Mouse (Mus musculus) limb, embryonic 15.5 days (tissue): Measurements from ENCODE around the gene Lypd4. TPM values are rescaled to one million over a fixed set of nuclear protein-coding genes. Genes with fewer than 3 reads are reported as not detected.
"Not testable (repeated sequence)": the region's sequence is repeated elsewhere in the genome, so short reads cannot be mapped to it uniquely, and the experiment has no call there.

Source experiments
- ATAC-seq: fragments of 200-750 bp; cut with Nextera tagmentation; 2 replicates; pipeline ENCODE4 v1.8.0; 2017; ENCODE audit warnings: low read depth, moderate TSS enrichment; ENCODE audit not compliant: insufficient number of reproducible peaks, low FRiP score, low TSS enrichment
- H3K27ac ChIP-seq: fragments of 300-500 bp; sonication (generic); 2 replicates; pipeline ENCODE4 v1.5.1; 2015; ENCODE audit warnings: moderate library complexity, mild to moderate bottlenecking, inconsistent platforms
- H3K27me3 ChIP-seq: fragments of 300-500 bp; sonication (generic); 2 replicates; pipeline ENCODE4 v1.6.1; 2015; ENCODE audit warnings: inconsistent platforms
- H3K36me3 ChIP-seq: fragments of 300-500 bp; sonication (generic); 2 replicates; pipeline ENCODE4 v1.6.1; 2015; ENCODE audit warnings: inconsistent platforms
- H3K4me1 ChIP-seq: fragments of 300-500 bp; sonication (generic); 2 replicates; pipeline ENCODE4 v1.6.1; 2015; ENCODE audit warnings: inconsistent platforms
- H3K4me2 ChIP-seq: fragments of 300-500 bp; sonication (generic); 2 replicates; pipeline ENCODE4 v1.6.1; 2015; ENCODE audit warnings: mild to moderate bottlenecking, inconsistent platforms
- H3K4me3 ChIP-seq: fragments of 300-500 bp; sonication (generic); 2 replicates; pipeline ENCODE4 v1.5.1; 2015; ENCODE audit warnings: mild to moderate bottlenecking, inconsistent platforms
- H3K9ac ChIP-seq: fragments of 300-500 bp; sonication (generic); 2 replicates; pipeline ENCODE4 v1.6.1; 2015; ENCODE audit warnings: inconsistent platforms
- H3K9me3 ChIP-seq: fragments of 300-500 bp; sonication (generic); 2 replicates; pipeline ENCODE4 v1.6.1; 2016; ENCODE audit warnings: inconsistent platforms
- WGBS: fragments of 180-500 bp; shearing (Covaris S2); methylation state at CpG from one replicate; pipeline ENCODE4 v1.1.7; 2015; 5-methylcytosine and 5-hydroxymethylcytosine counted together
- polyA plus RNA-seq: library from polyadenylated mRNA; unstranded; fragments of >200 nt; fragmentation: Nextera tagmentation; extraction: Ambion mirVana; gene quantifications from 2 replicates; pipeline ENCODE4 v1.2.1, GENCODE M21; 2015

Gene Lypd4
- polyA plus RNA-seq, 1 experiment from 2014 or later: not detected

GRCm38 (mm10) chr7:24856460-24857120 lies 13.2 kb downstream of the Lypd4 start:
- ATAC-seq: no peak
- 45% methylated on average over 6 of the region's 6 CpGs for WGBS

GRCm38 (mm10) chr7:24853695-24854094 lies 16.0 kb downstream of the Lypd4 start:
- no peak for ATAC-seq
- Histone ChIP-seq H3K4me2 (no peak overlapping the region), H3K9ac (no peak overlapping the region), H3K27me3 (no peaks in the 10 kb centered on the region), H3K4me3 (no peak overlapping the region), H3K36me3 (no peaks in the 10 kb centered on the region), H3K4me1 (peaks cover 4% of the 10 kb centered on the region; the same call in 1 of the 2 replicates), H3K9me3 (no peaks in the 10 kb centered on the region), H3K27ac (no peak overlapping the region)
- WGBS: 38% methylated on average over 7 of the region's 7 CpGs

More at GRCm38 (mm10) chr7:24856460-24857120, 13.2 kb downstream of the Lypd4 start:
- Histone ChIP-seq H3K36me3 (no peaks in the 10 kb centered on the region), H3K4me3 (no peak overlapping the region), H3K4me2 (no peak overlapping the region), H3K4me1 (peaks cover 4% of the 10 kb centered on the region; the same call in 1 of the 2 replicates), H3K9ac (no peak overlapping the region), H3K27ac (no peak overlapping the region), H3K9me3 (no peaks in the 10 kb centered on the region), H3K27me3 (no peaks in the 10 kb centered on the region)

GRCm38 (mm10) chr7:24853233-24853563 lies 16.5 kb downstream of the Lypd4 start:
- Histone ChIP-seq H3K27me3 (no peaks in the 10 kb centered on the region), H3K27ac (no peak overlapping the region), H3K4me1 (peaks cover 4% of the 10 kb centered on the region; the same call in 1 of the 2 replicates), H3K36me3 (no peaks in the 10 kb centered on the region), H3K9me3 (no peaks in the 10 kb centered on the region), H3K9ac (no peak overlapping the region), H3K4me2 (no peak overlapping the region), H3K4me3 (no peak overlapping the region)
- ATAC-seq: no peak

- 78% methylated on average over 8 of the region's 8 CpGs for WGBS
These were observed 17.0 kb downstream of the Lypd4 start for GRCm38 (mm10) chr7:24852557-24853232.

GRCm38 (mm10) chr7:24851596-24852325 lies 18.0 kb downstream of the Lypd4 start:
- no peak overlapping the region for H3K4me2 ChIP-seq
- no peak overlapping the region for H3K4me3 ChIP-seq
- H3K9me3 ChIP-seq: no peaks in the 10 kb centered on the region
- no peak overlapping the region for H3K27ac ChIP-seq
- peaks cover 4% of the 10 kb centered on the region; the same call in 1 of the 2 replicates for H3K4me1 ChIP-seq
- H3K36me3 ChIP-seq: no peaks in the 10 kb centered on the region
- no peak for ATAC-seq
- WGBS: 78% methylated on average over 5 of the region's 5 CpGs
- H3K9ac ChIP-seq: no peak overlapping the region
- H3K27me3 ChIP-seq: no peaks in the 10 kb centered on the region

More at GRCm38 (mm10) chr7:24852557-24853232, 17.0 kb downstream of the Lypd4 start:
- Histone ChIP-seq H3K9me3 (no peaks in the 10 kb centered on the region), H3K9ac (no peak overlapping the region), H3K4me2 (no peak overlapping the region), H3K27ac (no peak overlapping the region), H3K4me3 (no peak overlapping the region), H3K4me1 (peaks cover 4% of the 10 kb centered on the region; the same call in 1 of the 2 replicates), H3K27me3 (no peaks in the 10 kb centered on the region), H3K36me3 (no peaks in the 10 kb centered on the region)
- ATAC-seq: no peak

GRCm38 (mm10) chr7:24850899-24851303 lies 18.8 kb downstream of the Lypd4 start:
- WGBS: 24% methylated on average over 6 of the region's 6 CpGs
- H3K4me3 ChIP-seq: no peak overlapping the region
- no peaks in the 10 kb centered on the region for H3K9me3 ChIP-seq
- no peak for ATAC-seq
- no peaks in the 10 kb centered on the region for H3K27me3 ChIP-seq
- no peak overlapping the region for H3K9ac ChIP-seq
- no peaks in the 10 kb centered on the region for H3K36me3 ChIP-seq
- no peak overlapping the region for H3K4me2 ChIP-seq
- H3K27ac ChIP-seq: no peak overlapping the region
- H3K4me1 ChIP-seq: peaks cover 4% of the 10 kb centered on the region; the same call in 1 of the 2 replicates

GRCm38 (mm10) chr7:24850162-24850561 lies 19.6 kb downstream of the Lypd4 start:
- H3K27me3 ChIP-seq: no peaks in the 10 kb centered on the region
- no peak overlapping the region for H3K4me2 ChIP-seq
- H3K4me1 ChIP-seq: peaks cover 4% of the 10 kb centered on the region; the same call in 1 of the 2 replicates
- H3K9ac ChIP-seq: no peak overlapping the region
- no peaks in the 10 kb centered on the region for H3K9me3 ChIP-seq
- H3K36me3 ChIP-seq: no peaks in the 10 kb centered on the region
- ATAC-seq: no peak
- H3K4me3 ChIP-seq: no peak overlapping the region
- no peak overlapping the region for H3K27ac ChIP-seq
- 8% methylated on average over 5 of the region's 5 CpGs for WGBS

- WGBS: 11% methylated on average over 2 of the region's 2 CpGs
- H3K4me3 ChIP-seq, H3K36me3 ChIP-seq, H3K27ac ChIP-seq, H3K9me3 ChIP-seq, ATAC-seq, H3K9ac ChIP-seq, H3K4me1 ChIP-seq, H3K27me3 ChIP-seq, H3K4me2 ChIP-seq: not testable (repeated sequence)
These were observed 23.2 kb downstream of the Lypd4 start for GRCm38 (mm10) chr7:24846576-24846975.

GRCm38 (mm10) chr7:24845713-24846112 lies 24.0 kb downstream of the Lypd4 start:
- Histone ChIP-seq H3K36me3 (no peaks in the 10 kb centered on the region), H3K4me2 (no peak overlapping the region), H3K4me1 (no peaks in the 10 kb centered on the region), H3K9ac (no peak overlapping the region), H3K4me3 (no peak overlapping the region), H3K27ac (no peak overlapping the region), H3K27me3 (no peaks in the 10 kb centered on the region), H3K9me3 (no peaks in the 10 kb centered on the region)
- WGBS: 3% methylated on average over 6 of the region's 6 CpGs
- ATAC-seq: no peak

- Histone ChIP-seq H3K4me1 (no peaks in the 10 kb centered on the region), H3K9ac (no peak overlapping the region), H3K4me3 (no peak overlapping the region), H3K36me3 (no peaks in the 10 kb centered on the region), H3K27me3 (no peaks in the 10 kb centered on the region), H3K4me2 (no peak overlapping the region), H3K27ac (no peak overlapping the region), H3K9me3 (no peaks in the 10 kb centered on the region)
- no peak for ATAC-seq
- WGBS: 85% methylated on average over 9 of the region's 9 CpGs
These were observed 24.6 kb downstream of the Lypd4 start for GRCm38 (mm10) chr7:24845181-24845580.

- WGBS: 36% methylated on average over 5 of the region's 5 CpGs
- no peaks in the 10 kb centered on the region for H3K27me3 ChIP-seq
- no peak overlapping the region for H3K27ac ChIP-seq
- no peaks in the 10 kb centered on the region for H3K4me1 ChIP-seq
- H3K4me3 ChIP-seq: no peak overlapping the region
- no peak overlapping the region for H3K4me2 ChIP-seq
- no peak overlapping the region for H3K9ac ChIP-seq
- H3K36me3 ChIP-seq: no peaks in the 10 kb centered on the region
- ATAC-seq: no peak
- H3K9me3 ChIP-seq: no peaks in the 10 kb centered on the region
These were observed 25.6 kb downstream of the Lypd4 start for GRCm38 (mm10) chr7:24844144-24844543.

GRCm38 (mm10) chr7:24841009-24841408 lies 28.7 kb downstream of the Lypd4 start:
- Histone ChIP-seq H3K9ac (no peak overlapping the region), H3K4me3 (no peak overlapping the region), H3K27ac (no peak overlapping the region), H3K36me3 (no peaks in the 10 kb centered on the region), H3K27me3 (no peaks in the 10 kb centered on the region), H3K4me1 (no peaks in the 10 kb centered on the region), H3K4me2 (no peak overlapping the region), H3K9me3 (no peaks in the 10 kb centered on the region)
- no peak for ATAC-seq
- 44% methylated on average over 4 of the region's 4 CpGs for WGBS
